Mouse (Mus musculus) CH12.LX (cell line): ENCODE data around the gene Gns. TPM values are rescaled to one million over a fixed set of nuclear protein-coding genes. Genes with fewer than 3 reads are reported as not detected.

Experiments
- DNase-seq: peaks from one replicate; pipeline ENCODE4 v3.0.0-alpha.2; 2013; ENCODE audit errors: extremely low read depth
- H3K27ac ChIP-seq: 2 replicates; pipeline ENCODE4 v1.5.1; 2012; ENCODE audit warnings: low read depth, mild to moderate bottlenecking, control low read depth, moderate library complexity; ENCODE audit not compliant: insufficient read depth
- H3K27me3 ChIP-seq: replicated peaks from 2 replicates; pipeline ENCODE3; 2012; ENCODE audit warnings: inconsistent platforms
- H3K36me3 ChIP-seq, 2 experiments: replicated peaks in 1 of 2; 2 replicates each; pipeline versions ENCODE3 to v1.6.1; 2012; ENCODE audit warnings: inconsistent platforms in 1 of 2, low read length in 1 of 2, mild to moderate bottlenecking in 1 of 2, mixed read lengths in 1 of 2, moderate library complexity in 1 of 2; ENCODE audit not compliant: control insufficient read depth in 1 of 2, insufficient read depth in 1 of 2
- H3K4me1 ChIP-seq, 2 experiments: 2 replicates each; pipeline ENCODE4 v1.6.1; 2012; ENCODE audit warnings: inconsistent platforms in 1 of 2, moderate library complexity in 1 of 2; ENCODE audit not compliant: insufficient read depth in 2 of 2, control insufficient read depth in 1 of 2
- H3K4me2 ChIP-seq: 2 replicates; pipeline ENCODE4 v1.6.1; 2012; ENCODE audit warnings: low read depth, mild to moderate bottlenecking, control low read depth; ENCODE audit not compliant: poor library complexity, insufficient read depth, severe bottlenecking
- H3K4me3 ChIP-seq, 3 experiments: fragments of 150-350 bp in 1 of 3; sonication (generic) in 1 of 3; replicated peaks in 1 of 3; 2 replicates each; pipeline versions ENCODE3 to v1.5.1; 2011 to 2012; ENCODE audit warnings: low read depth in 2 of 3, low read length in 2 of 3, mild to moderate bottlenecking in 2 of 3, moderate library complexity in 2 of 3, control low read depth in 1 of 3, improper control_type of control experiment in 1 of 3, inconsistent platforms in 1 of 3, mixed read lengths in 1 of 3; ENCODE audit not compliant: poor library complexity in 1 of 3
- H3K79me2 ChIP-seq: replicated peaks from 2 replicates; pipeline ENCODE4 v1.6.1; 2012; ENCODE audit warnings: mild to moderate bottlenecking, moderate library complexity; ENCODE audit not compliant: control insufficient read depth, poor library complexity, insufficient read depth, severe bottlenecking; ENCODE audit errors: extremely low read depth
- H3K9ac ChIP-seq: 2 replicates; pipeline ENCODE4 v1.6.1; 2012; ENCODE audit warnings: low read depth, mild to moderate bottlenecking, control low read depth, moderate library complexity; ENCODE audit not compliant: insufficient read depth
- H3K9me3 ChIP-seq: replicated peaks from 2 replicates; pipeline ENCODE3; 2012; ENCODE audit warnings: low read length, inconsistent platforms, mixed read lengths
- BHLHE40 ChIP-seq: IDR thresholded peaks from 2 replicates; pipeline ENCODE4 v1.6.1; 2011; ENCODE audit warnings: mild to moderate bottlenecking, low read depth, low read length, improper control_type of control experiment
- CHD1 ChIP-seq: IDR thresholded peaks from 2 replicates; pipeline ENCODE4 v1.6.1; 2012; ENCODE audit warnings: low read depth, low read length, improper control_type of control experiment, inconsistent platforms
- ELF1 ChIP-seq: IDR thresholded peaks from 2 replicates; pipeline ENCODE4 v1.6.1; 2014; ENCODE audit warnings: low read depth, mild to moderate bottlenecking, inconsistent platforms, low read length, improper control_type of control experiment
- ETS1 ChIP-seq: conservative IDR thresholded peaks from 2 replicates; pipeline ENCODE4 v1.6.1; 2012; ENCODE audit warnings: low read depth, mild to moderate bottlenecking, inconsistent platforms, low read length, improper control_type of control experiment, moderate library complexity
- GABPA ChIP-seq: IDR thresholded peaks from 2 replicates; pipeline ENCODE4 v1.6.1; 2012; ENCODE audit warnings: low read depth, low read length, improper control_type of control experiment, inconsistent platforms; ENCODE audit not compliant: insufficient replicate concordance
- HCFC1 ChIP-seq: IDR thresholded peaks from 2 replicates; pipeline ENCODE4 v1.6.1; 2012; ENCODE audit warnings: low read depth, mild to moderate bottlenecking, inconsistent platforms, low read length, improper control_type of control experiment
- JUN ChIP-seq: IDR thresholded peaks from 2 replicates; pipeline ENCODE4 v1.6.1; 2011; ENCODE audit warnings: low read depth, mild to moderate bottlenecking, low read length, improper control_type of control experiment, moderate library complexity; ENCODE audit not compliant: insufficient read depth
- JUND ChIP-seq: conservative IDR thresholded peaks from 2 replicates; pipeline ENCODE4 v1.6.1; 2011; ENCODE audit warnings: low read depth, low read length, improper control_type of control experiment
- MAX ChIP-seq: IDR thresholded peaks from 2 replicates; pipeline ENCODE4 v1.6.1; 2011; ENCODE audit warnings: low read length, improper control_type of control experiment
- MEF2A ChIP-seq: IDR thresholded peaks from 2 replicates; pipeline ENCODE4 v1.6.1; 2014; ENCODE audit warnings: low read depth, mild to moderate bottlenecking, inconsistent platforms, low read length, improper control_type of control experiment, borderline replicate concordance
- MXI1 ChIP-seq: IDR thresholded peaks from 2 replicates; pipeline ENCODE4 v1.6.1; 2011; ENCODE audit warnings: mild to moderate bottlenecking, low read depth, low read length, improper control_type of control experiment
- MYC ChIP-seq: IDR thresholded peaks from 2 replicates; pipeline ENCODE4 v1.6.1; 2011; ENCODE audit warnings: low read depth, mild to moderate bottlenecking, improper control_type of control experiment, low read length
- NELFE ChIP-seq: IDR thresholded peaks from 2 replicates; pipeline ENCODE4 v1.6.1; 2011; ENCODE audit warnings: low read depth, low read length, improper control_type of control experiment
- PAX5 ChIP-seq: IDR thresholded peaks from 2 replicates; pipeline ENCODE4 v1.6.1; 2012; ENCODE audit warnings: low read length, inconsistent platforms, mixed read lengths
- POLR2A ChIP-seq: IDR thresholded peaks from 2 replicates; pipeline ENCODE4 v1.6.1; 2011; ENCODE audit warnings: low read depth, mild to moderate bottlenecking, improper control_type of control experiment, low read length
- POLR2AphosphoS2 ChIP-seq: IDR thresholded peaks from 2 replicates; pipeline ENCODE4 v1.6.1; 2011; ENCODE audit warnings: low read depth, low read length, improper control_type of control experiment
- RAD21 ChIP-seq: IDR thresholded peaks from 2 replicates; pipeline ENCODE4 v1.6.1; 2011; ENCODE audit warnings: low read depth, mild to moderate bottlenecking, low read length, improper control_type of control experiment, moderate library complexity
- SIN3A ChIP-seq: IDR thresholded peaks from 2 replicates; pipeline ENCODE4 v1.6.1; 2012; ENCODE audit warnings: low read length, improper control_type of control experiment, inconsistent platforms
- SMC3 ChIP-seq: IDR thresholded peaks from 2 replicates; pipeline ENCODE4 v1.6.1; 2011; ENCODE audit warnings: low read depth, low read length, improper control_type of control experiment
- USF1 ChIP-seq: IDR thresholded peaks from 2 replicates; pipeline ENCODE4 v1.6.1; 2014; ENCODE audit warnings: low read depth, mild to moderate bottlenecking, inconsistent platforms, low read length, improper control_type of control experiment
- USF2 ChIP-seq: conservative IDR thresholded peaks from 2 replicates; pipeline ENCODE4 v1.6.1; 2011; ENCODE audit warnings: low read depth, low read length, improper control_type of control experiment
- ZC3H11A ChIP-seq: IDR thresholded peaks from 2 replicates; pipeline ENCODE4 v1.6.1; 2012; ENCODE audit warnings: low read depth, mild to moderate bottlenecking, inconsistent platforms, low read length, improper control_type of control experiment
- dilution Hi-C: fragments of 300-500 bp; cut with MboI; formaldehyde crosslinking; loops from 2 replicates; pipeline ENCODE4 v1.14.3; 2020; ENCODE audit warnings: low sequenced_read_pairs; ENCODE audit not compliant: extremely low pct_unique_long_range_greater_than_20kb, extremely low pct_ligation_motif_present
- in situ Hi-C: fragments of 300-500 bp; cut with MboI; formaldehyde crosslinking; loops from 3 replicates; pipeline ENCODE4 v1.14.3; 2019; ENCODE audit warnings: low sequenced_read_pairs, low pct_ligation_motif_present, low pct_unique_long_range_greater_than_20kb, mixed read lengths
- polyA plus RNA-seq: library from polyadenylated mRNA; unstranded; fragments of >175 nt; gene quantifications from 2 replicates; pipeline ENCODE4 v1.2.1, GENCODE M21; 2012; ENCODE audit warnings: low read depth; ENCODE audit not compliant: insufficient read length
- total RNA-seq, 2 experiments: library from RNA; depleted of rRNA; stranded (reverse); fragments of 300-350 nt in 1 of 2; fragments of >200 nt in 1 of 2; gene quantifications; 2 replicates each; pipeline ENCODE4 v1.2.3; 2012 to 2014

The Gns gene
- total and polyA plus RNA-seq, 3 experiments = 28.7 to 104 (median 58.2) TPM

- H3K27me3 ChIP-seq = no peaks in the 10 kb centered on the region
- no peak overlapping the region for H3K27ac ChIP-seq
- H3K4me1 ChIP-seq = peaks cover 0 to 10% of the 10 kb centered on the region in 2 experiments; a peak in 1 of 4 replicates
- no peaks in the 10 kb centered on the region for H3K9me3 ChIP-seq
- in situ Hi-C loops = loop anchor here (5.0 kb wide), 1 partner anchor 87 kb away; no protein-coding TSS in a partner anchor
- H3K36me3 ChIP-seq = peaks cover 9 to 40% of the 10 kb centered on the region in 2 experiments
- DNase-seq = no peak
- TF ChIP-seq JUND (no peak), POLR2A (no peak), ZC3H11A (no peak), POLR2AphosphoS2 (no peak), HCFC1 (no peak), CHD1 (no peak), USF1 (no peak), ETS1 (no peak), MXI1 (no peak), SMC3 (no peak), MAX (no peak), MEF2A (no peak), USF2 (no peak), MYC (no peak)
- no peak overlapping the region for H3K4me2 ChIP-seq
- no peak overlapping the region for H3K9ac ChIP-seq
- dilution Hi-C loops = no loop called here
- H3K79me2 ChIP-seq = no peaks in the 10 kb centered on the region
- no peak overlapping the region for H3K4me3 ChIP-seq
These were observed 55.0 kb downstream of the Gns start for GRCm38 (mm10) chr10:121419640-121420470.

- in situ Hi-C loops = no loop called here
- TF ChIP-seq JUN = no peak
- TF ChIP-seq USF2 = no peak
- TF ChIP-seq RAD21 = no peak
- no peak for TF ChIP-seq GABPA
- no peak for TF ChIP-seq BHLHE40
- no peak for TF ChIP-seq POLR2AphosphoS2
- no peak for TF ChIP-seq PAX5
- no peak for TF ChIP-seq SMC3
- TF ChIP-seq ELF1 = no peak
- no peak for TF ChIP-seq JUND
- TF ChIP-seq MAX = no peak
- no peak for TF ChIP-seq MXI1
- TF ChIP-seq SIN3A = no peak
- no peak for TF ChIP-seq CHD1
- TF ChIP-seq NELFE = no peak
- TF ChIP-seq, all 38 proteins: peak for 0
- no peak for DNase-seq
- Histone ChIP-seq H3K27me3 (no peaks in the 10 kb centered on the region), H3K4me3 (no peak overlapping the region), H3K9me3 (no peaks in the 10 kb centered on the region), H3K79me2 (no peaks in the 10 kb centered on the region), H3K4me1 (peaks cover 0 to 10% of the 10 kb centered on the region in 2 experiments; a peak in 1 of 4 replicates), H3K36me3 (peaks cover 0 to 30% of the 10 kb centered on the region in 2 experiments), H3K27ac (no peak overlapping the region), H3K9ac (no peak overlapping the region), H3K4me2 (no peak overlapping the region)
- dilution Hi-C loops = no loop called here
These were observed 56.1 kb downstream of the Gns start for GRCm38 (mm10) chr10:121421023-121421422.
